Mouse (Mus musculus) cerebellum, adult 11 months (tissue): ENCODE measurements around the gene Fam83g.

Experiments used
- DNase-seq: peaks from one replicate; pipeline ENCODE4 v3.0.0; 2022

Fam83g gene

GRCm38 (mm10) chr11:61652686-61653447 is 31.0 kb upstream of the Fam83g start, which contains the start of gene Grap:
Gene Grap (plus strand): TSS chr11:61653265.
- DNase-seq: no peak

GRCm38 (mm10) chr11:61653568-61653967 is 30.3 kb upstream of the Fam83g start:
- no peak for DNase-seq

GRCm38 (mm10) chr11:61654786-61655311 is 29.0 kb upstream of the Fam83g start:
- DNase-seq: no peak

GRCm38 (mm10) chr11:61655649-61656048 is 28.2 kb upstream of the Fam83g start:
- DNase-seq: no peak

- DNase-seq: no peak
These were observed 27.6 kb upstream of the Fam83g start for GRCm38 (mm10) chr11:61656148-61656850.

- no peak for DNase-seq
These were observed 26.5 kb upstream of the Fam83g start for GRCm38 (mm10) chr11:61657432-61657831.

GRCm38 (mm10) chr11:61658360-61658922 is 25.4 kb upstream of the Fam83g start:
- DNase-seq: no peak

- DNase-seq: peak; percentile 52
These were observed 24.7 kb upstream of the Fam83g start for GRCm38 (mm10) chr11:61659011-61659858.

- DNase-seq: peak; percentile 35
These were observed 23.9 kb upstream of the Fam83g start for GRCm38 (mm10) chr11:61660001-61660400.

GRCm38 (mm10) chr11:61660806-61661392 is 23.0 kb upstream of the Fam83g start:
- no peak for DNase-seq

- DNase-seq: no peak
These were observed 21.7 kb upstream of the Fam83g start for GRCm38 (mm10) chr11:61662189-61662588.

- no peak for DNase-seq
These were observed 18.5 kb upstream of the Fam83g start for GRCm38 (mm10) chr11:61665401-61665800.

- DNase-seq: peak; percentile 40
These were observed 17.7 kb upstream of the Fam83g start for GRCm38 (mm10) chr11:61665991-61666799.

- DNase-seq: no peak
These were observed 16.6 kb upstream of the Fam83g start for GRCm38 (mm10) chr11:61667248-61667647.

- DNase-seq: no peak
These were observed 16.1 kb upstream of the Fam83g start for GRCm38 (mm10) chr11:61667782-61668181.

- no peak for DNase-seq
These were observed 14.1 kb upstream of the Fam83g start for GRCm38 (mm10) chr11:61669492-61670490.

GRCm38 (mm10) chr11:61671781-61672383 is 12.0 kb upstream of the Fam83g start:
- no peak for DNase-seq

GRCm38 (mm10) chr11:61673686-61674085 is 10.2 kb upstream of the Fam83g start:
- DNase-seq: peak; percentile 55

- no peak for DNase-seq
These were observed 9.6 kb upstream of the Fam83g start for GRCm38 (mm10) chr11:61674151-61674838.
